Mouse (Mus musculus): ENCODE results near the gene Plekhj1.

Gene Plekhj1

DNA sequence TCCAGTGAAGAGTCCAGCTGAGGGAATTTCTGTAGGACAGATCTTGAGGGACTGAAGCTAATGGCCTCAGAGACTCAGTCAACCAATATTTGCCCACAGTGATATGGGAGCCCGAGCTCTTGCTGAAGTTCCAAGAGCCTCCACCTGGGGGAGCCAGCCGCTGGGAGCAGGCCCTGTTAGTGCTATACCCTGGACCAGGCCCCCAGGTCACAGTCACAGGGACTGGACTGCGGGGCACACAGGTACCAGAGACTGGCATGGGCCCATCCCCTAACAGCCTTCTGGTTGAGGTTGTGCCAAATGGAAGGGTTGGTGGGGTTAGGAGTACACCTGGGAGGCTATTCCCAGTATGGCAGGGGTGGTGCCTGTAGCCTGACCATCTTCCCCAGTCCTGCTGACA, 7.5 kb upstream of the Plekhj1 start:
- DNase-seq (ENCODE audit: extremely low spot score), result peak; percentile 86

- no peak for DNase-seq (ENCODE audit: extremely low spot score)
Measured at GRCm38 (mm10) chr10:80805322-80805721, 6.9 kb upstream of the Plekhj1 start.

DNA sequence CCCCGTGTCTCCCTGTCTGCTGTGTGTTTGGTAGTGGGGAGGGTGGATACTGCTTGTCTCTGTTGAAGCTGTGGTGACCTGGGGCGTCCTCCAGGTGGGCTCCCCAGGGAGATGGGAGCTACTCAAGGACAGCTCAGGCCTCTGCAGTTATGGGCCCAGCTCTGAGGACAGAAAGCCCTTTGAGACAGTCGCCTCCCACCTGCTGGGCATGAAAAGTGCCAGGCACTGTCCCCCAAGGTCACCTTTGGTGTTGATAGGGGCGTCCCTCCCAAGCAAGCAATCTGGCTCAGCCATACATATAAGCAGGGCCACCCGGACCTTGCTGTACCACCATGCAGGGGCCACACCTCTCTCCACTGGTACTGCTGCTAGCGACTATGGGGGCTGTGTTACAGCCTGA, 6.5 kb upstream of the Plekhj1 start, which contains the start of gene Amh:
TSS of gene Amh (plus strand) at position 328 of the 400 bp plus-strand sequence.
- DNase-seq (ENCODE audit: extremely low spot score), result no peak

GRCm38 (mm10) chr10:80804340-80804739, 5.9 kb upstream of the Plekhj1 start:
- no peak for DNase-seq (ENCODE audit: extremely low spot score)

GRCm38 (mm10) chr10:80802996-80803395, 4.6 kb upstream of the Plekhj1 start:
- no peak for DNase-seq (ENCODE audit: extremely low spot score)

GRCm38 (mm10) chr10:80802204-80802912, 3.9 kb upstream of the Plekhj1 start:
- DNase-seq (ENCODE audit: extremely low spot score), result no peak

- DNase-seq (ENCODE audit: extremely low spot score), result no peak
Measured at GRCm38 (mm10) chr10:80799070-80799566, 692 bp upstream of the Plekhj1 start.

DNA sequence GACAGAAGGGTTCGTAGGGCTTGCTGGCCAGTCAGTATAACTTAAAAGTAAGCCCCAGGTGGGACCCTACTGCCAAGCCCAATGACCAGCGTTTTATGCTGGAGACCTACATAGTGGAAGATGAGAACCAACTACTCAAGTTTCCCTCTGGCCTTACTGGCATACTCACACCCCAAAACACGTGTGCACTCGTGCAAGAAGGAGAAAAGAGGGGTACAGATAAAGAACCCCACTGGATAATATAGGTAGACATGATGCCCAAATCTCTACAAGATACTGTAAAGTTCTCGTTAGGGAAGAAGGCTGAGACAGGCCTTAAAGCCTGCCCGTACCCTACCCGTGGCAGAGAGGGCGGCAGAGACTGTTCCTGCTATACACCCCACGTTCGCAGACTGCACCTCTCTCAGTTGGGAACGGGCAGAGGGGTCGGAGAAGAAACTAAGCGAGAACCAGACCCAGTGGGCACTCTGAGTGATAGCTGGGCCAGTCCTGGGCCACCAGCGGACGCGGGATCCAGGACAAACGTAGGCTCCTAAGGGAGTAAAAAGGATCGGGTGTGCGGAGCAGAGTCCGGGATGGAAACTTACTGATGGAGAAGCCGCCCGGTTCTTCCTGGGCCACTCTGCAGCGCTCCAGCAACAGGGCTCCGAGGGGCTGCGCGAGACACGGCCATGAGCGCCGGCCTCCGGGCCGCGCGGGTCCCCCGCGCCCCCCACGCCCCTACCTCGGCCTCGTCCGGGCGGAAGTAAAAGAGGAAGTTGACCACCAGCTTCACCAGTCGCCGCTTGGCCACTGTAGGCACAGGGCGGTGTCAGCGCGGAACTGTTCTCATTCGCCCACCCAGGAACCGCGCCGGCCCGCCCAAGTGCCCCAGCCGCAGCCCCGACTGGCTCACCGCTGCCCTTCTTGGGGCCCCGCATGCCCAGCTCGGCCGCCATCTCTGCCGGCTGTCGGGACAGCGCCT, 958 bp downstream of the Plekhj1 start:
- DNase-seq (ENCODE audit: extremely low spot score), result peak; percentile 42

- DNase-seq (ENCODE audit: extremely low spot score), result no peak
Measured at GRCm38 (mm10) chr10:80796307-80796848, 2.0 kb downstream of the Plekhj1 start.

DNA sequence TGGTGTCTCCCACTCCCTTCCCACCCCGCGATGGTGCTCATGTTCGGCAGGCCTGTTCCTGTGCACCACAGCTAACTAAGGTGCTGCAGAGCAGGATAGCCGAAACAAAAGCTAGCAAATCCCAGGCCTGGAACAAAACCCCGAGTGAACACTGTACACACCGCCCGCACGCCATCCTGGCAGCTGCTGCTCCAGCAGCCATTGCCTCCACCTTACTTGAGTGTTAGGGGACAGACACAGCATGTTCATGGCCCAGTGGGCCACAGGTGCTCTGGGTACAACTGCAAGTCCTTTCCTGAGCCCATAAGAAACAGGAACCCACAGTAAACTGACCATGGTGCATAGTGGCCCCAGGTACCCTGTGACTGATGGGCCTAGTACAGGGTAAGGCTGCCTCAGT, 3.7 kb downstream of the Plekhj1 start:
- DNase-seq (ENCODE audit: extremely low spot score), result no peak

DNA sequence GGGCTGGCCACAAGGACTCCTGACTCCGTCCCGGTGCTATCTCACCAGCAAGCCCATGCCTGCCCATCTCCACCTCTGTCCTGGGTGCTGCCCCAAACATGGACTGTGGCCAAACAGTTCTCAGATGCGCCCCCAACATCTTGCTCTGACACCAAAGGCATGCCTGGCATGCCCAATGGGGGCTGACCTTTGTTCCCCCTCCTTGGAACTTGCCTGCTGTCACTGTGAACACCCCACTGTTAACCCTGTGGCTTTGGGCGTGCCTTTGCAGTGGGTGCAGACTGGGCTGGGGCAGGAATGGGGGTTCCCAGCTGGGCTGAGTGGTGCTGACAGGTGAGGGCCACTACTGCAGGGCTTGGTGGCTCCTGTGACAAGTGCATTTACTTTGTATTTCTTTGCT, 4.6 kb downstream of the Plekhj1 start:
- no peak for DNase-seq (ENCODE audit: extremely low spot score)

DNA sequence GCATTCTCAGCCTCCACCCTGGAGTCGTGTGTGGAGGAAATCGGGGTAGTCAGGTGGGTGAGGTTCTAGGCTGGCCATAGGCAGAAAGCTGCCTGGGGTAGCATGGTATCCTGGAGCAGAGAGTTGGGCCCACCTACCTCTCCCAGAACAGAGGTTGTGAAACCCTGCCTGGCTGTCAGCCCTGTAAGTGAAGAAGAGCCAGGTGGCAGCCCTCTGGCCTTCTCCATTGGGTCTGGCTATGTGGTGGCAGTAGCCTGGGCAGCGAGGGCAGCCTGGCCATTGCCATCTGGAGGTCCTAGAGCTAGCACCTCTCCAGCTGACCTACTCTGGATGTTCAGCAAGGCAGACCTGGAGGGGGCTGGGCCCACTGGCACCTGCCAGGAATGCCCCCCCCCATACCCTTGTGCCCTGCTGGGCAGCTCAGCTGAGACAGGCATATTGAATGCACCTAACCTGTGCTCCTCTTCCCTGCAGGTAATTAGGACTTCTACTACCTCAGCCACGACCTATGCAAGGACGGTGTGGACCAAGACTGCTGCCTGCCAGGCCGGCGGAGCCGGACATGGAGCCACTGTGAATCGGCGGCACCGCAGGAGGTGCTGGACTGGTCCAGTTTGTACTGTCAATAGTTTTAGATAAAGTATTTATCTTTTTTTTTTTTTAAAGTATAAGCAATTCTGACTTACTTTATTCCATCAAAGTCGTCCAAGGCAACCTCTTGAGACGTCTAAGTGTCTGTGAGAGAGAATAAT, 5.2 kb downstream of the Plekhj1 start:
- no peak for DNase-seq (ENCODE audit: extremely low spot score)

GRCm38 (mm10) chr10:80792175-80793032, 6.0 kb downstream of the Plekhj1 start:
- no peak for DNase-seq (ENCODE audit: extremely low spot score)

- DNase-seq (ENCODE audit: extremely low spot score), result no peak
Measured at GRCm38 (mm10) chr10:80791476-80792174, 6.8 kb downstream of the Plekhj1 start.

DNA sequence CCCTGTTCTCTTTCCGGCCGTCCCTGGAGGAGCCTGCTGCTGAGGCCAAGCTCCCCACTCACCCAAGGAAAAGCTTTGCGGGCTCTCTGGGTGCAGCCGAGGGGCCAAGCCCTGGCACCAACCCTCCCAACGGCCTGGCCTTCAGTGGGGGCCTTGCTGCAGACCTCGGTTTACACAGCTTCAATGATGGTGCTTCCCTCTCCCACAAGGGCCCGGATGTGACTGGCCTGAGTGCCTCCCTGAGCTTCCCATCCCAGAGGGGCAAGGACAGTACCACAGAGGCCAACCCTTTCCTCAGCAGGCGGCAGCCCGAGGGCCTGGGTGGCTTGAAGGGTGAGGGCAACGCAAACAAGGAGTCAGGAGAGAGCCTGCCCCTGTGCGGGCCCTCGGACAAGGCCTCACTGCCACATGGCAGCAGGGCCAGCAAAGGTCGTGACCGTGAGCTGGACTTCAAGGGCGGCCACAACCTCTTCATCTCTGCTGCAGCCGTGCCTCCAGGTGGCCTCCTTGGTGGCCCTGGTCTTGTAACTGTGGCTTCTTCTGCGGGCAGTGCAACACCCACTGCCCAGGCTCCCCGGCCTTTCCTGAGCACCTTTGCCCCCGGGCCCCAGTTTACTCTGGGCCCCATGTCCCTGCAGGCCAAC, 7.5 kb downstream of the Plekhj1 start:
- DNase-seq (ENCODE audit: extremely low spot score), result no peak

GRCm38 (mm10) chr10:80787517-80787916, 10.9 kb downstream of the Plekhj1 start:
- no peak for DNase-seq (ENCODE audit: extremely low spot score)

- DNase-seq (ENCODE audit: extremely low spot score), result no peak
Measured at GRCm38 (mm10) chr10:80785963-80786362, 12.5 kb downstream of the Plekhj1 start.

GRCm38 (mm10) chr10:80784871-80785270, 13.6 kb downstream of the Plekhj1 start:
- no peak for DNase-seq (ENCODE audit: extremely low spot score)

- DNase-seq (ENCODE audit: extremely low spot score), result no peak
Measured at GRCm38 (mm10) chr10:80784302-80784701, 14.1 kb downstream of the Plekhj1 start.

Data from embryo, embryonic 9.5 days (tissue).